Comparison of ENCODE assay signal across 8 mouse cellular contexts in the genomic region with DNA sequence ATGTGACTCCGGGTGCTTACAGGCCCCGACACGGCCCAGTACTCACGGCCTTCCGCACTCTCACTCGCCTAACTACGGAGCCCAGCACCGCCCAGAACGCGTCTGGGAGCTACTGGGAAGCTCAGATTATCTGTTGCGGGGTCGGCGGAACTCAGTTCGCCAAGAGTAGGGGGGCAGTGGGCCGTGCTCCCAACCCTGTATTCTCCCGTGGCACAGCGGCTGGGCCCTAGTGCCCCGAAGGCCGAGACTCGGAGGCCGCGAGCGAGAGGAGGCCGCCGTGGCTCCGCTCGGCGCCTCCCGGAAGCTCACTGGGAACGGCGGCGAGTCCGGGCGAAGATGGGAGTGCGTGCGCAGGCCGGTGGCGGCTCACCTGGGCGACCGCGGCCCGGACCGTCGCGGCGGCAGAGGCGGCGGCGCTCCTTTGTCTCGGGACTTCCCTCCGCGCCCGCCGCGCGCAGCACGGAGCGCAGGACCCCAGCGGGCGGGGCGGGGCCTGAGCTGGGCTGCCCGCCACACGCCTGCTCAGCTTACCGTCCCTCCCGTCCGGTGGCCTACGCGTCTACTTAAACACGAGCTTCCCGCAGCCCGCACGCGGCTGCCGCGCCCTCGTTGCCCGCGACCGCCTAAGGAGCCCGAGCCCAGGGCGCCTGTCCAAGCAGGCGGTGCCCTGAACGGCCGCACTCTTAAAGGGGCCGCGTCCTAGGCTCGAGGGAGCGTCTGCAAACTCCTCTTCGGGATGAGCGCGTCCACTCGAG. TPM values are rescaled to one million over a fixed set of nuclear protein-coding genes. Genes with fewer than 3 reads are reported as not detected.
A peak's percentile ranks its signal among the peaks of the same experiment; 100 is the strongest.
DNase-seq lines count a peak whose midpoint lies in the region; ATAC-seq and TF ChIP-seq lines count a peak whose summit lies in the region.

No protein-coding gene starts in this region.

- under 1% methylated on average over 76 of the region's 92 CpGs for WGBS in forebrain, embryonic 11.5 days
- WGBS in hindbrain, embryonic 10.5 days: under 1% methylated on average over 92 of the region's 92 CpGs
- WGBS in lung, embryonic 16.5 days: under 1% methylated on average over 72 of the region's 92 CpGs
- under 1% methylated on average over 90 of the region's 92 CpGs for WGBS in olfactory bulb, adult 2 months

- H3K27me3 ChIP-seq in G1E (ENCODE audit: insufficient read depth, low read length): no peaks in the 10 kb centered on the region
- H3K27me3 ChIP-seq in forebrain, embryonic 11.5 days (ENCODE audit: control insufficient read depth, insufficient read depth, low read length): no peaks in the 10 kb centered on the region
- H3K27me3 ChIP-seq in hindbrain, embryonic 10.5 days (ENCODE audit: insufficient read depth, poor library complexity, severe bottlenecking): no peaks in the 10 kb centered on the region
- H3K27me3 ChIP-seq in lung, embryonic 16.5 days (ENCODE audit: control insufficient read depth, insufficient read depth, low read depth, low read length): no peaks in the 10 kb centered on the region

- 0 out of 2 replicates have a peak, but pooled peaks have one; percentile 7 for ATAC-seq in G1E (ENCODE audit: extremely low read depth, insufficient number of reproducible peaks, low FRiP score, poor library complexity, severe bottlenecking)
- ATAC-seq in forebrain, embryonic 11.5 days (replicated peaks; ENCODE audit: low FRiP score): peak; percentile 92
- ATAC-seq in lung, embryonic 16.5 days (ENCODE audit: low read depth): peak; percentile 95

- peak overlapping the region; percentile 97 for H3K27ac ChIP-seq in forebrain, embryonic 11.5 days (ENCODE audit: low read depth, low read length)
- H3K27ac ChIP-seq in hindbrain, embryonic 10.5 days: peak overlapping the region; percentile 100
- H3K27ac ChIP-seq in lung, embryonic 16.5 days (ENCODE audit: low read length): peak overlapping the region; percentile 97
- H3K27ac ChIP-seq in olfactory bulb, adult 2 months (ENCODE audit: insufficient read depth, low read depth, low read length): peak overlapping the region; percentile 100

- peak; percentile 74 for TF ChIP-seq POLR2A in olfactory bulb, adult 2 months (IDR thresholded peaks at IDR 0.05; ENCODE audit: insufficient read depth, low read depth, low read length)

- peaks cover 48% of the 10 kb centered on the region for H3K4me1 ChIP-seq in G1E (ENCODE audit: insufficient read depth, low read depth, low read length)
- H3K4me1 ChIP-seq in forebrain, embryonic 11.5 days (replicated peaks; ENCODE audit: control insufficient read depth, insufficient read depth, low read length): peaks cover 9% of the 10 kb centered on the region
- H3K4me1 ChIP-seq in hindbrain, embryonic 10.5 days (replicated peaks): peaks cover 48% of the 10 kb centered on the region
- peaks cover 16% of the 10 kb centered on the region for H3K4me1 ChIP-seq in lung, embryonic 16.5 days (replicated peaks; ENCODE audit: control insufficient read depth, insufficient read depth, low read length)
- H3K4me1 ChIP-seq in olfactory bulb, adult 2 months (ENCODE audit: control insufficient read depth, insufficient read depth, low read length): peaks cover 14% of the 10 kb centered on the region

- peak overlapping the region; percentile 94 for H3K4me3 ChIP-seq in G1E (ENCODE audit: low read depth, low read length)
- peak overlapping the region; percentile 99 for H3K4me3 ChIP-seq in forebrain, embryonic 11.5 days (ENCODE audit: low read depth, low read length)
- H3K4me3 ChIP-seq in hindbrain, embryonic 10.5 days: peak overlapping the region; percentile 96
- H3K4me3 ChIP-seq in lung, embryonic 16.5 days (ENCODE audit: low read length): peak overlapping the region; percentile 67
- peak overlapping the region; percentile 75 for H3K4me3 ChIP-seq in olfactory bulb, adult 2 months (ENCODE audit: insufficient read depth, low read depth, low read length)

- no peaks in the 10 kb centered on the region for H3K9me3 ChIP-seq in G1E (replicated peaks)
- no peaks in the 10 kb centered on the region for H3K9me3 ChIP-seq in forebrain, embryonic 11.5 days (ENCODE audit: control insufficient read depth, low read length)
- no peaks in the 10 kb centered on the region for H3K9me3 ChIP-seq in hindbrain, embryonic 10.5 days
- H3K9me3 ChIP-seq in lung, embryonic 16.5 days (ENCODE audit: control insufficient read depth, low read length): no peaks in the 10 kb centered on the region

- peaks cover 42% of the 10 kb centered on the region for H3K36me3 ChIP-seq in G1E (replicated peaks)
- peaks cover 8% of the 10 kb centered on the region for H3K36me3 ChIP-seq in forebrain, embryonic 11.5 days (ENCODE audit: control insufficient read depth, insufficient read depth, low read length)
- H3K36me3 ChIP-seq in hindbrain, embryonic 10.5 days: peaks cover 40% of the 10 kb centered on the region
- H3K36me3 ChIP-seq in lung, embryonic 16.5 days (ENCODE audit: control insufficient read depth, insufficient read depth, low read length): peaks cover 10% of the 10 kb centered on the region

- no peak for TF ChIP-seq CTCF in G1E (IDR thresholded peaks at IDR 0.05; ENCODE audit: low read depth, low read length)
- TF ChIP-seq CTCF in olfactory bulb, adult 2 months (IDR thresholded peaks at IDR 0.05; ENCODE audit: insufficient read depth, low read depth, low read length): no peak; the same call in 1 of the 2 replicates

- peak overlapping the region; percentile 100 for H3K9ac ChIP-seq in forebrain, embryonic 11.5 days (ENCODE audit: low read length)
- H3K9ac ChIP-seq in lung, embryonic 16.5 days (ENCODE audit: low read length): peak overlapping the region; percentile 93

- peak overlapping the region; percentile 89 for H3K4me2 ChIP-seq in forebrain, embryonic 11.5 days (ENCODE audit: low read depth, low read length, severe bottlenecking)
- H3K4me2 ChIP-seq in lung, embryonic 16.5 days (ENCODE audit: low read depth, low read length): peak overlapping the region; percentile 88

- peak; percentile 69 for DNase-seq in G1E (ENCODE audit: low spot score)
- DNase-seq in c-Kit-negative CD71-positive TER-119-positive erythroid progenitor cells, embryonic 14.5 days (ENCODE audit: low read depth, low spot score): peak; percentile 45
- DNase-seq in forebrain, embryonic 11.5 days (ENCODE audit: low spot score): peak; percentile 94
- peak; percentile 92 for DNase-seq in hindbrain, embryonic 10.5 days (ENCODE audit: low spot score)
- peak; percentile 64 to 95 for DNase-seq in layer of hippocampus, postnatal 10 days (ENCODE audit: low spot score in 2 of 2)
- peak; percentile 86 for DNase-seq in thymus, postnatal 14 days

RNA-seq across cellular contexts. Expression of gene Ube2i, which starts 1.3 kb away (rescaled TPM):
- total RNA-seq in G1E (2014; fragmentation: Nextera tagmentation) (516 and 535 TPM in 2 replicates), G1E (2017) (421 and 442 TPM in 2 replicates)
- polyA plus RNA-seq in G1E (2012): 422 and 440 TPM in 2 replicates
- 837 and 868 TPM in 2 replicates for polyA plus RNA-seq in forebrain, embryonic 11.5 days (2014; fragmentation: Nextera tagmentation; extraction: Ambion mirVana)
- 862 and 894 TPM in 2 replicates for polyA plus RNA-seq in hindbrain, embryonic 10.5 days (2016; fragmentation: Nextera tagmentation; extraction: Ambion mirVana)
- total RNA-seq in layer of hippocampus, postnatal 10 days (2021): 100 to 1,000 TPM; 238 to 255 TPM
- polyA plus RNA-seq in lung, embryonic 16.5 days (2015; fragmentation: Nextera tagmentation; extraction: Ambion mirVana): 625 and 662 TPM in 2 replicates
- polyA plus RNA-seq in olfactory bulb, adult 2 months (2012; ENCODE audit: insufficient read depth, insufficient read length, low replicate concordance, missing spikeins): 452 TPM in 1 of 2 replicates, not detected in the other

RNA-seq across cellular contexts. Expression of gene Baiap3, which starts 17.0 kb away (rescaled TPM):
- total RNA-seq in G1E (2014; fragmentation: Nextera tagmentation) (not detected in 2 replicates), G1E (2017) (0.17 and 0.33 TPM in 2 replicates)
- polyA plus RNA-seq in G1E (2012): 0.06 TPM in 1 of 2 replicates, not detected in the other
- polyA plus RNA-seq in forebrain, embryonic 11.5 days (2014; fragmentation: Nextera tagmentation; extraction: Ambion mirVana): 1.2 and 1.7 TPM in 2 replicates
- polyA plus RNA-seq in hindbrain, embryonic 10.5 days (2016; fragmentation: Nextera tagmentation; extraction: Ambion mirVana): 2.3 and 3.5 TPM in 2 replicates
- 10 to 100 TPM; 13.7 to 14.6 TPM for total RNA-seq in layer of hippocampus, postnatal 10 days (2021)
- polyA plus RNA-seq in lung, embryonic 16.5 days (2015; fragmentation: Nextera tagmentation; extraction: Ambion mirVana): 1.3 and 1.6 TPM in 2 replicates
- not detected in 2 replicates for polyA plus RNA-seq in olfactory bulb, adult 2 months (2012; ENCODE audit: insufficient read depth, insufficient read length, low replicate concordance, missing spikeins)

RNA-seq across cellular contexts. Expression of gene Prss34, which starts 25.1 kb away (rescaled TPM):
- total RNA-seq in G1E (2014; fragmentation: Nextera tagmentation) (not detected in 2 replicates), G1E (2017) (not detected in 2 replicates)
- polyA plus RNA-seq in G1E (2012): 0.06 TPM in 1 of 2 replicates, not detected in the other
- not detected in 2 replicates for polyA plus RNA-seq in forebrain, embryonic 11.5 days (2014; fragmentation: Nextera tagmentation; extraction: Ambion mirVana)
- not detected in 2 replicates for polyA plus RNA-seq in hindbrain, embryonic 10.5 days (2016; fragmentation: Nextera tagmentation; extraction: Ambion mirVana)
- not detected for total RNA-seq in layer of hippocampus, postnatal 10 days (2021)
- polyA plus RNA-seq in lung, embryonic 16.5 days (2015; fragmentation: Nextera tagmentation; extraction: Ambion mirVana): 0.80 and 0.82 TPM in 2 replicates
- not detected in 2 replicates for polyA plus RNA-seq in olfactory bulb, adult 2 months (2012; ENCODE audit: insufficient read depth, insufficient read length, low replicate concordance, missing spikeins)

RNA-seq across cellular contexts. Expression of gene Tsr3, which starts 33.2 kb away (rescaled TPM):
- 15.2 and 17.6 TPM in 2 replicates for total RNA-seq in G1E (2014; fragmentation: Nextera tagmentation)
- 34.4 and 41.0 TPM in 2 replicates for total RNA-seq in G1E (2017)
- 22.4 and 24.2 TPM in 2 replicates for polyA plus RNA-seq in G1E (2012)
- 63.4 and 66.7 TPM in 2 replicates for polyA plus RNA-seq in forebrain, embryonic 11.5 days (2014; fragmentation: Nextera tagmentation; extraction: Ambion mirVana)
- polyA plus RNA-seq in hindbrain, embryonic 10.5 days (2016; fragmentation: Nextera tagmentation; extraction: Ambion mirVana): 76.9 and 86.4 TPM in 2 replicates
- 10 to 100 TPM; 31.0 to 35.6 TPM for total RNA-seq in layer of hippocampus, postnatal 10 days (2021)
- 43.4 and 43.6 TPM in 2 replicates for polyA plus RNA-seq in lung, embryonic 16.5 days (2015; fragmentation: Nextera tagmentation; extraction: Ambion mirVana)
- not detected in 2 replicates for polyA plus RNA-seq in olfactory bulb, adult 2 months (2012; ENCODE audit: insufficient read depth, insufficient read length, low replicate concordance, missing spikeins)

RNA-seq across cellular contexts. Expression of gene Gnptg, which starts 33.2 kb away (rescaled TPM):
- 9.7 and 10.0 TPM in 2 replicates for total RNA-seq in G1E (2014; fragmentation: Nextera tagmentation)
- total RNA-seq in G1E (2017): 22.2 and 31.1 TPM in 2 replicates
- 5.4 and 11.6 TPM in 2 replicates for polyA plus RNA-seq in G1E (2012)
- polyA plus RNA-seq in forebrain, embryonic 11.5 days (2014; fragmentation: Nextera tagmentation; extraction: Ambion mirVana): 51.3 and 56.3 TPM in 2 replicates
- polyA plus RNA-seq in hindbrain, embryonic 10.5 days (2016; fragmentation: Nextera tagmentation; extraction: Ambion mirVana): 63.3 and 73.2 TPM in 2 replicates
- 10 to 100 TPM; 59.1 to 62.9 TPM for total RNA-seq in layer of hippocampus, postnatal 10 days (2021)
- 48.3 and 51.2 TPM in 2 replicates for polyA plus RNA-seq in lung, embryonic 16.5 days (2015; fragmentation: Nextera tagmentation; extraction: Ambion mirVana)
- not detected in 2 replicates for polyA plus RNA-seq in olfactory bulb, adult 2 months (2012; ENCODE audit: insufficient read depth, insufficient read length, low replicate concordance, missing spikeins)

Comparison
In these comparisons a context has a peak if more than half of its experiments do, and no peak if none do; other contexts are left out.
1. Peak in every context shown above with its lines: DNase-seq, ATAC-seq, H3K4me3 ChIP-seq and H3K27ac ChIP-seq.
2. ATAC-seq: peak in every context shown above with its lines; median percentile 95 in lung, embryonic 16.5 days; 92 in forebrain, embryonic 11.5 days; 7 in G1E.